Mouse (Mus musculus) spleen, adult 2 months (tissue): ENCODE measurements around the gene Nol10.

ENCODE experiments used
- CTCF ChIP-seq: fragments of 200-500 bp; IDR thresholded peaks from 2 replicates; pipeline ENCODE4 v1.5.1; 2011; ENCODE audit warnings: mild to moderate bottlenecking, inconsistent platforms; ENCODE audit not compliant: insufficient read depth, insufficient read length, insufficient replicate concordance; ENCODE audit errors: extremely low read depth
- POLR2A ChIP-seq: fragments of 200-500 bp; IDR thresholded peaks from 2 replicates; pipeline ENCODE4 v1.6.1; 2011; ENCODE audit warnings: low read depth, low read length, inconsistent platforms

GRCm38 (mm10) chr12:17310852-17311839, 37.1 kb upstream of the Nol10 start:
- no peak for TF ChIP-seq CTCF
- no peak for TF ChIP-seq POLR2A
